Mouse (Mus musculus) heart, embryonic 13.5 days (tissue): Measurements from ENCODE around the gene Slc34a1. TPM values are rescaled to one million over a fixed set of nuclear protein-coding genes. Genes with fewer than 3 reads are reported as not detected.

ENCODE experiments used
- ATAC-seq: fragments of 200-750 bp; cut with Nextera tagmentation; 2 replicates; pipeline ENCODE4 v1.8.0; 2017; ENCODE audit warnings: moderate TSS enrichment; ENCODE audit not compliant: insufficient number of reproducible peaks, low FRiP score, low TSS enrichment; ENCODE audit errors: extremely low read depth
- H3K27ac ChIP-seq: fragments of 300-500 bp; sonication (generic); replicated peaks from 2 replicates; pipeline ENCODE4 v1.5.1; 2015; ENCODE audit warnings: moderate library complexity, mild to moderate bottlenecking, inconsistent platforms
- H3K27me3 ChIP-seq: fragments of 300-500 bp; sonication (generic); replicated peaks from 2 replicates; pipeline ENCODE4 v1.6.1; 2015; ENCODE audit warnings: mild to moderate bottlenecking, inconsistent platforms
- H3K36me3 ChIP-seq: fragments of 300-500 bp; sonication (generic); 2 replicates; pipeline ENCODE4 v1.6.1; 2015; ENCODE audit warnings: mild to moderate bottlenecking, inconsistent platforms
- H3K4me1 ChIP-seq: fragments of 300-500 bp; sonication (generic); 2 replicates; pipeline ENCODE4 v1.6.1; 2015; ENCODE audit warnings: inconsistent platforms
- H3K4me2 ChIP-seq: fragments of 300-500 bp; sonication (generic); 2 replicates; pipeline ENCODE4 v1.6.1; 2015; ENCODE audit warnings: inconsistent platforms, mild to moderate bottlenecking, moderate library complexity
- H3K4me3 ChIP-seq: fragments of 300-500 bp; sonication (generic); 2 replicates; pipeline ENCODE4 v1.5.1; 2015; ENCODE audit warnings: moderate library complexity, mild to moderate bottlenecking, inconsistent platforms
- H3K9ac ChIP-seq: fragments of 300-500 bp; sonication (generic); 2 replicates; pipeline ENCODE4 v1.6.1; 2015; ENCODE audit warnings: inconsistent platforms, mild to moderate bottlenecking, moderate library complexity
- H3K9me3 ChIP-seq: fragments of 300-500 bp; sonication (generic); 2 replicates; pipeline ENCODE4 v1.6.1; 2016; ENCODE audit warnings: inconsistent platforms
- WGBS: fragments of 180-500 bp; shearing (Covaris S2); methylation state at CpG from one replicate; pipeline ENCODE4 v1.1.7; 2015; ENCODE audit warnings: mixed read lengths; 5-methylcytosine and 5-hydroxymethylcytosine counted together
- polyA plus RNA-seq: library from polyadenylated mRNA; unstranded; fragments of >200 nt; fragmentation: Nextera tagmentation; extraction: Ambion mirVana; gene quantifications from 2 replicates; pipeline ENCODE4 v1.2.1, GENCODE M21; 2015

Gene Slc34a1
- polyA plus RNA-seq: not detected in 2 replicates

- 56% methylated on average over 1 of the region's 1 CpGs for WGBS
- H3K27me3 ChIP-seq: peaks cover 69% of the 10 kb centered on the region
These were observed at the start of gene Slc34a1 for GRCm38 (mm10) chr13:55398088-55398487. TSS of gene Slc34a1 (plus strand) at chr13:55398187.

GRCm38 (mm10) chr13:55361145-55361544, 36.8 kb upstream of the Slc34a1 start:
- Histone ChIP-seq H3K27me3 (peaks cover 14% of the 10 kb centered on the region), H3K9me3 (no peaks in the 10 kb centered on the region), H3K4me3 (peak overlapping the region; percentile 91), H3K4me1 (peaks cover 29% of the 10 kb centered on the region), H3K9ac (peak overlapping the region; percentile 95), H3K27ac (no peak overlapping the region), H3K4me2 (peak overlapping the region; percentile 91), H3K36me3 (peaks cover 50% of the 10 kb centered on the region)
- ATAC-seq: no peak

More at GRCm38 (mm10) chr13:55398088-55398487, at the start of gene Slc34a1:
- H3K4me3 ChIP-seq: no peak within 1 kb of the TSS
- no peak within 1 kb of the TSS for H3K9ac ChIP-seq
- H3K4me1 ChIP-seq: no peaks in the 10 kb centered on the region
- no peak within 1 kb of the TSS for H3K27ac ChIP-seq
- H3K36me3 ChIP-seq: no peaks in the 10 kb centered on the region
- H3K4me2 ChIP-seq: no peak within 1 kb of the TSS
- no peaks in the 10 kb centered on the region for H3K9me3 ChIP-seq
- ATAC-seq: no peak

- H3K9me3 ChIP-seq: no peaks in the 10 kb centered on the region
- peak overlapping the region; percentile 95 for H3K9ac ChIP-seq
- peaks cover 41% of the 10 kb centered on the region for H3K36me3 ChIP-seq
- H3K4me2 ChIP-seq: peak overlapping the region; percentile 91
- H3K27ac ChIP-seq: peak overlapping the region; percentile 91
- H3K4me1 ChIP-seq: peaks cover 29% of the 10 kb centered on the region
- WGBS: under 1% methylated on average over 32 of the region's 32 CpGs
- peaks cover 17% of the 10 kb centered on the region for H3K27me3 ChIP-seq
- H3K4me3 ChIP-seq: peak overlapping the region; percentile 91
- 0 out of 2 replicates have a peak, but pooled peaks have one; percentile 7 for ATAC-seq
These were observed 36.0 kb upstream of the Slc34a1 start for GRCm38 (mm10) chr13:55361974-55362452.

- Histone ChIP-seq H3K27me3 (peaks cover 22% of the 10 kb centered on the region), H3K27ac (peak within 1 kb of the TSS; percentile 91), H3K9ac (peak within 1 kb of the TSS; percentile 95), H3K4me1 (peaks cover 29% of the 10 kb centered on the region), H3K36me3 (peaks cover 36% of the 10 kb centered on the region), H3K9me3 (no peaks in the 10 kb centered on the region), H3K4me2 (peak within 1 kb of the TSS; percentile 91), H3K4me3 (peak within 1 kb of the TSS; percentile 91)
- WGBS: 1% methylated on average over 35 of the region's 35 CpGs
- ATAC-seq: peak; percentile 95
These were observed 35.4 kb upstream of the Slc34a1 start, which contains the start of gene Lman2 for GRCm38 (mm10) chr13:55362453-55363060. TSS of gene Lman2 (minus strand) at chr13:55362783.

GRCm38 (mm10) chr13:55368401-55368800, 29.6 kb upstream of the Slc34a1 start:
- WGBS: 71% methylated on average over 7 of the region's 7 CpGs
- peaks cover 70% of the 10 kb centered on the region for H3K27me3 ChIP-seq
- H3K36me3 ChIP-seq: no peaks in the 10 kb centered on the region
- H3K4me1 ChIP-seq: peaks cover 10% of the 10 kb centered on the region; the same call in 1 of the 2 replicates
- no peaks in the 10 kb centered on the region for H3K9me3 ChIP-seq
- no peak overlapping the region for H3K9ac ChIP-seq
- no peak overlapping the region for H3K4me2 ChIP-seq
- no peak overlapping the region for H3K27ac ChIP-seq
- no peak for ATAC-seq
- no peak overlapping the region for H3K4me3 ChIP-seq

- Histone ChIP-seq H3K4me3 (no peak within 1 kb of the TSS), H3K36me3 (no peaks in the 10 kb centered on the region), H3K27me3 (peaks cover 81% of the 10 kb centered on the region), H3K4me2 (peak within 1 kb of the TSS; percentile 34), H3K9ac (no peak within 1 kb of the TSS), H3K9me3 (no peaks in the 10 kb centered on the region), H3K4me1 (peaks cover 10% of the 10 kb centered on the region; the same call in 1 of the 2 replicates), H3K27ac (no peak within 1 kb of the TSS)
- no peak for ATAC-seq
- 49% methylated on average over 13 of the region's 13 CpGs for WGBS
These were observed 28.4 kb upstream of the Slc34a1 start, which contains the start of gene Rgs14 for GRCm38 (mm10) chr13:55369531-55370114. TSS of gene Rgs14 (plus strand) at chr13:55369732.

- no peak overlapping the region for H3K9ac ChIP-seq
- H3K4me3 ChIP-seq: no peak overlapping the region
- peak overlapping the region; percentile 34; the same call in 1 of the 2 replicates for H3K4me2 ChIP-seq
- WGBS: 23% methylated on average over 3 of the region's 3 CpGs
- no peaks in the 10 kb centered on the region for H3K36me3 ChIP-seq
- H3K4me1 ChIP-seq: peaks cover 10% of the 10 kb centered on the region; the same call in 1 of the 2 replicates
- no peak overlapping the region for H3K27ac ChIP-seq
- H3K27me3 ChIP-seq: peaks cover 81% of the 10 kb centered on the region
- H3K9me3 ChIP-seq: no peaks in the 10 kb centered on the region
- no peak for ATAC-seq
These were observed 27.8 kb upstream of the Slc34a1 start for GRCm38 (mm10) chr13:55370234-55370633.

- Histone ChIP-seq H3K36me3 (no peaks in the 10 kb centered on the region), H3K4me3 (no peak overlapping the region), H3K27ac (no peak overlapping the region), H3K4me2 (no peak overlapping the region), H3K4me1 (peaks cover 10% of the 10 kb centered on the region; the same call in 1 of the 2 replicates), H3K27me3 (peaks cover 82% of the 10 kb centered on the region), H3K9ac (no peak overlapping the region), H3K9me3 (no peaks in the 10 kb centered on the region)
- 65% methylated on average over 8 of the region's 8 CpGs for WGBS
- no peak for ATAC-seq
These were observed 26.8 kb upstream of the Slc34a1 start for GRCm38 (mm10) chr13:55371007-55371681.

GRCm38 (mm10) chr13:55371740-55372139, 26.2 kb upstream of the Slc34a1 start:
- peaks cover 87% of the 10 kb centered on the region for H3K27me3 ChIP-seq
- peaks cover 10% of the 10 kb centered on the region; the same call in 1 of the 2 replicates for H3K4me1 ChIP-seq
- H3K4me2 ChIP-seq: no peak overlapping the region
- H3K27ac ChIP-seq: no peak overlapping the region
- no peaks in the 10 kb centered on the region for H3K36me3 ChIP-seq
- 50% methylated on average over 4 of the region's 5 CpGs for WGBS
- no peak overlapping the region for H3K9ac ChIP-seq
- no peak overlapping the region for H3K4me3 ChIP-seq
- ATAC-seq: no peak
- H3K9me3 ChIP-seq: no peaks in the 10 kb centered on the region

- peaks cover 94% of the 10 kb centered on the region for H3K27me3 ChIP-seq
- 55% methylated on average over 6 of the region's 6 CpGs for WGBS
- no peaks in the 10 kb centered on the region for H3K36me3 ChIP-seq
- no peak overlapping the region for H3K4me2 ChIP-seq
- no peak for ATAC-seq
- no peak overlapping the region for H3K27ac ChIP-seq
- H3K9me3 ChIP-seq: no peaks in the 10 kb centered on the region
- H3K4me1 ChIP-seq: peaks cover 13% of the 10 kb centered on the region
- H3K4me3 ChIP-seq: no peak overlapping the region
- no peak overlapping the region for H3K9ac ChIP-seq
These were observed 23.6 kb upstream of the Slc34a1 start for GRCm38 (mm10) chr13:55374206-55374924.

GRCm38 (mm10) chr13:55375877-55376276, 22.1 kb upstream of the Slc34a1 start:
- WGBS: 57% methylated on average over 2 of the region's 2 CpGs
- ATAC-seq: no peak

More at GRCm38 (mm10) chr13:55375877-55376276, 22.1 kb upstream of the Slc34a1 start:
- no peaks in the 10 kb centered on the region for H3K36me3 ChIP-seq
- peaks cover 95% of the 10 kb centered on the region for H3K27me3 ChIP-seq
- H3K4me2 ChIP-seq: no peak overlapping the region
- H3K27ac ChIP-seq: no peak overlapping the region
- H3K9me3 ChIP-seq: no peaks in the 10 kb centered on the region
- H3K9ac ChIP-seq: no peak overlapping the region
- H3K4me1 ChIP-seq: peaks cover 5% of the 10 kb centered on the region; the same call in 1 of the 2 replicates
- H3K4me3 ChIP-seq: no peak overlapping the region
